Mouse (Mus musculus): ENCODE measurements around the gene Greb1.

DNA sequence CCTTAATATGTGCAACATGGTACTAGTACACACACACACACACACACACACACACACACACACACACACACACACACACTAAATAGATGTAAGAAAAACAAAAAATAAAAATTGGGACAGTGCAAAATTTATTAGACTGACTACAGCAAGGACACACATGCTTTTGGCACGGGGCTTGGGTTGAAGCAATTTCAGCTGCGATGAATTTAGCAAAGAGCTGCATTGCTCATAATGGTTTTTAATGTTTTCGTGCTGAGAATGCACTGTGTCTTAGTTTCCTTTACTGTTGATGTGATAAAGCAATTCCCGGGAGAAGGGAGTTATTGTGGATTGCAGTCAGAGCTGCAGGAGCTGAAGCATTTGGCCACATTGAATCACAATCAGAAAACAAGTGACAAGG lies 37.1 kb upstream of the Greb1 start:
- no peak for TF ChIP-seq CTCF (IDR thresholded peaks at IDR 0.05; ENCODE audit: low read depth, low read length)
- no peak for TF ChIP-seq TAL1 (conservative IDR thresholded peaks at IDR 0.05; ENCODE audit: low read depth, low read length)
- TF ChIP-seq GATA1 (IDR thresholded peaks at IDR 0.05; ENCODE audit: borderline replicate concordance, low read length), result no peak

All from G1E (cell line).